Mouse (Mus musculus): Measurements from ENCODE around the gene Arhgef3.

Gene Arhgef3

DNA sequence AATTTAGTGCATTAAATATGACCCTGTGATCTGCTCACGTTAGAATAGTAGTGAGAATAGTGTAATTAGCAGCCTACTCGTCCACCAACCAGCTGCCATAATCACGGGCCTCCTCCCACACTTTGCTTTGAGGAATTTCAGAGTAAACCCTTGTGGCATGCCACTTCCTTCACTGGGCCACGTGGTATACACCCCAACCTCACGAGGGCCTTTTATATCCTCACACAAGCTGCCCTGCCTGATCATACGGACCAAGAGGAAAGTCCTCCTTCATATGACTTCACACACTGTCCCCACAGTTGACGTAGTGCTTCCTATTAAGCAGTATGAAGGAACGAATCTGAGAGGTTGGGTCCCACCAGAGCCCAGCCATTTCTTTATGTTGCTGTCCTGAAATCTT is 202.4 kb downstream of the Arhgef3 start:
- no peak for DNase-seq (ENCODE audit: low spot score)

DNA sequence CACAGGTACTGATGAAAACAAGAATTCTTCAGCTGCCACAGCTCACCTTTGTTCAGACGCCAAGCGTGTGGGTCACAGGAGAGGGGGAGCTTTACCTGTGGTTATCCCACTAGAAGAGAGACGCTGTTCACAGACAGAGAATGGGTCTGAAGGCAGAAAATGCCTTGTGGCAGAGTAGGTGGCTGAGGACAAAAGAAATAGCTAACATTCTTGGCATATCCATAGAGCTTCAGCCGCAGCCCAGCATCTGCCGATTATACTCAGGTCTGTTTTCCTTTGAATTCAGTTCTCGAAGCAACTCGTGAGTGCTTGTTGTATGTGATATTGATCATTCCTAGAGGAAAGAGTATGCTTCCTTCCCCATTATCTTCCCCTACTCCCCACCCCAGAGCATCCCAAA is 204.7 kb downstream of the Arhgef3 start:
- no peak for DNase-seq (ENCODE audit: low spot score)

DNA sequence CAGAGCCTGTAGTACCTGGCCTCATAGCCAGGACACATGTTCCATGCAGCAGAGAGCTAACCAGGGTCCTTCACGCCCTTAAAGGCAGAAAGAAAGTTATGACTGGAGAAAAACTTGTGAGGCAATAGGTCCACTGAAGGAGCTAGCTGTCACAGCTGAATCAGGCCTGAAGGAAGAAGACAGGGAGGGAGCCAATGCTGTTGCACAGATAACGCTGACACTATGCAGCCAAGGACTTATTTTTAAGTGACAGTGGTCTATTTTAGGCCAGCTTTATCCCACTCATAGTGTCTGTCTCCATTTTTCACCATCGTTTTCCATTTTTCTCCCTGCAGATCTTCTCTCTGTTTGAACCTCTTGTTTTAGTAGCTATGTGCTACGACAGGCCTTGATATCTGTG is 207.3 kb downstream of the Arhgef3 start:
- no peak for DNase-seq (ENCODE audit: low spot score)

DNA sequence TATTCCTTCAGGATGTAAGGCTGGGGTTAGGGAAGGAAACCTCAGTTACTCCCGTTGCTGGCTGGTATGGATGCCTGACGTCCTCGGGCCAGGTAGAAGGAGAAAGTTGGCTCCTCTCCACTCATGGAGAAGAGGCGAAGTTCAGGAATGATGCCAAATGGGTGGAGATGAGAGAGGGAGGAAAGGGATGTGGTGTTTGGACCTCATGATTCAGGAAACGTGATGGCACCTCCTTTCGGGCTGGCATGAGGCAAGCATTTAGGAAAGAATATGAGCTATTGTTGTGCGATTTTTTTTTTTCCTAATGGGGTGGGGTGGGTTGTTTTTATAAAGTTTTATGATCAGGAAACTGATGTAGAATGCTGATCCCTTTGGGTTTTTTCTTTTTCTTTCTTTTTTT is 210.0 kb downstream of the Arhgef3 start:
- no peak for DNase-seq (ENCODE audit: low spot score)

DNA sequence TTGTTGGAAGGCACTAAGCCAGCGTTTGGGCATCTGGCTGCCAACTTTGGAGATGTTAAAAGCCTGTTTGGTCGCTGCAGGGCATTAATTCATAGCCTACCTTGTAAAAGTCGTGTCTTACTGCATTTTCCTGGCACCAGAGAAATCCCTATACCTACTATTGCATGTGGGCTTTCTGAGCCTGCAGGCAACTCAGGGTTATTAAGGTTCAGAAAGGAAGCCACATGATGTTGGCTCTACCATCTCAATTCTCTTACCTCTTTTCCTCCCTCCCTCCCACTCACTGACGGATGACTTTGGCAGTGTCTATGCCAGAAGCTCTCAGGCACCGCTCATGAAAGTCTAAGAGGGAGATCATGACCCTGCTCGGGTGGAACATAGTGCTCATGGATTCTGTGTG is 210.8 kb downstream of the Arhgef3 start:
- DNase-seq (ENCODE audit: low spot score), result no peak

DNA sequence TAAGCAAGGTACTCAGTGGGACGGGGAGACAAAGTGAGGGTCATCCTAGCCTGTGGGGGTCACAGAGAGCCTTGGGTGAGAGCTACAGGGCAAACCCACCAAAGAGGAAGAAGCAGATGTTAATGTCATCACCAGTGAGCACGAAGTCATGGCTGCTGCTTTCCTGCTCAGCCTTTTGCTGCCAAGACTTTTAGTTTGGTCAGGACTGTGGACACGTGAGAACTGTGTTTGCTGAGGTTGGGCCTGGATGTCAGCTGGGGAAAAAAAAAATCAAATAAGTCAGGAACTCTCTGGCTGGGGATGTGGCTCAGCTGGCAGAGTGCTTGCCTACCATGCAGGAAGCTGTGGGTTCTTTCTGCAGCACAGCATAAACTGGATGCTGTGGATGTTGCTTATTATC is 213.2 kb downstream of the Arhgef3 start:
- no peak for DNase-seq (ENCODE audit: low spot score)

DNA sequence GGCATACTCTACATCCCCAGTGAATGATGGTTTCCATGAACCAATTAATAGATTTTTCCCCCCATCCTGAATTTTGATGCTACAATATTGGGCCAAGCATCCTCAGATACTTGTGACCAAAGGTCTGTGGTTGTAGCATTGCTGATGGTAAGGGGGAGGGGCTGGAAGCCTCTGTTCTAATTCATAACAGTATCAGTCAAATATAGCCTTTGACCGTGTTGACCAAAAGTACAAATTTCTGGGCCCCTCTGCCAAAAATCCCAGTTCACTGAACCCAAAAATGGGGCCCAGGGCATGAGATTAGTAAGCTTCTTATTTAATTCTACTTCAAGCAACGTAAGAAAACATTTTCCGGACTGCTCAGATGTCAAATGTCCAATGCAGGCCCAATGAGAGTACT is 214.3 kb downstream of the Arhgef3 start:
- no peak for DNase-seq (ENCODE audit: low spot score)

DNA sequence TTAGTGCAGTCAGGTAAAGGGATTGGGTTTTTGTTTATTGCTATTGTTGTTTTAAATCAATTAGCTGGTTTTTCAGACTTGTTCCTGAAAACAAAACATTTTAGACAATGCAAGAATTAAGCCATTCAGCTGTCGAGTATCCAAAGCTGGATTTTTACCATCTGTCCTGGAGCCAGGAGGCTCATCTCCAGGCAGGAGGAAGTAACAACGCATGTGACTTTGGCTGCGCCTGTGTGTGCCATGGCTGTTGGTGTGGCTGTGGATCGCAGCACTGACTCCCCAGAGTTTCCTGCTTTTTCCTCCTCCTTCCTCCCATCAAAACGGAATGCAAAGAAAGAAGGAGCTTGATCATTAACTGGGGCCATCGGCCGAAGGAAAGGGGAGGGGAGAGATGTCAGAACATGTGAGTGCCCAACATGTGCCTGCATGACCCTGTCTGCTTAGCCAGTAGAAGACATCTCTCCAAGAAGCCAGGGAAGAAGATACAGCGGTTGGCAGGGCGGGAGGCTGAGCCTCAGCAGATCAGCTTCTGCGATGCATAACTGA is 216.9 kb downstream of the Arhgef3 start:
- no peak for DNase-seq (ENCODE audit: low spot score)

DNA sequence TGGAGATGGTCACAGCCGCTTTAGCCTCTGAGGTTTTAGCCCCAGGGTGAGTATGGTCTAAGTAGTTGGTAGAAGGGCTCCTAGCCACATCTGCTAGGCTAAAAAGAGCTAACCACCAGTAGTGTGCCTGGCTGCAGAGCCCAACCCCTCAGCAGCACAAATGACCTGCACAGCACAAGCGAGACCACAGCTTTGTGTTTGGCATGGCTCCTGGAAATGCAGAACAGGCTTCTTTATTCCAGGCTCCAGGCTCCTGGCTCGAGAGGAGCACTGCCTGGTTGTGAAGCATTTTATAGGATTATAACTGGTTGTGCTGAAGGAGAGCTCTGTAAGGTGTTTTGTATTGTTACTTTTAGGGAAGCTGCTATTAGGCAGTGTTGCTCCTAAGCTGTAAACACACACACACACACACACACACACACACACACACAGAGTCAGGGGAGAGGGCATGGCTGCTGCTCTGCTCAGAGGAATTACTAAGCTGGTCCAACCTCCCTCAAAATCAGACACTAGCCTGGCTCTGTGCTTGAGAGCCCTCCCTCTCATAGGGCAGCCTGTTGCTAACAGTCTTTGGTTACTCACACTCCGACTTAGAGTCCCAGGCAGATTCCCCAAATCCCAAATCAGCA is 217.8 kb downstream of the Arhgef3 start:
- DNase-seq (ENCODE audit: low spot score), result no peak

DNA sequence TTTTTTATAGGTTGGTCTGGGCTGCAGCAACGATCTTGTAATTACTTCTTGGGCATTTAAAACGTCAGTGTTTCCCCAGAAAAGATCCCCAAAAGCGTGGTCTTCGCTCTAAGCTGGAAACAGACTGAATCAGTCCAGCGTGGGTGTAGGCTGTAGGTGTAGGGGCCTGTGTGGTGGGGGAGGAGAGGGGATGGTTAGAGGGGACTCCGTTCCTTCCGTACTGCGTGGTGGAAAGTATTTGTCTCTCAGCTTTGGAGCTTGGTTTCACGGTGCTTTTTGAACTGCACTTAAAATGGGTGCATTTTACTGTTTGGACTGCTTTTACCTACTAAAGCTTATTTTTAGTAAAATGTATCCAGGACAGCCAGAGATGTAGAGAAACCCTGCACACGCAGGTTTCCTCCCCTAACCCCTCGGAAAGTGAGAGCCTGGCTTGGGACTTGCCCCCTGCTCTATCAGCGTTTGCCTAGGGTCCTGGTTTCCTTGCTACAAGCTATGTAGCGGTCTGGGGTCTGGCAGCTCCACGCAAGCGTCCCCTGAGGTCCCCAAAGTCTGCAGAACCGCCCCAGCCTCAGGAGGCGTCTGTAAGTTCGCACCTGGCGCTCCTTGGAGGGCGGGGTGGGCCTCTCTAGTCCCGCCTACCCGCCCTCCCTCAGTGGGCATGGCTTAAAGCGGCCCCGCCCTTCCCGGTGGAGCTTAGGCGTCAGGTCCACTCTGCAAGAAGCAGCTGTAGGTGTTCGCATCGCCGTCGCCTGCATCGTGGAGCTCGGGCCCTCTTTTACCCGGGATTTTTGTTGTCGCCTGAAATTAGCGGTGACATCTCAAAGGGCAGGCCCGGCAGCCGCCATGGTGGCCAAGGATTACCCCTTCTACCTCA is 220.9 kb downstream of the Arhgef3 start:
- peak; percentile 42 for DNase-seq (ENCODE audit: low spot score)

DNA sequence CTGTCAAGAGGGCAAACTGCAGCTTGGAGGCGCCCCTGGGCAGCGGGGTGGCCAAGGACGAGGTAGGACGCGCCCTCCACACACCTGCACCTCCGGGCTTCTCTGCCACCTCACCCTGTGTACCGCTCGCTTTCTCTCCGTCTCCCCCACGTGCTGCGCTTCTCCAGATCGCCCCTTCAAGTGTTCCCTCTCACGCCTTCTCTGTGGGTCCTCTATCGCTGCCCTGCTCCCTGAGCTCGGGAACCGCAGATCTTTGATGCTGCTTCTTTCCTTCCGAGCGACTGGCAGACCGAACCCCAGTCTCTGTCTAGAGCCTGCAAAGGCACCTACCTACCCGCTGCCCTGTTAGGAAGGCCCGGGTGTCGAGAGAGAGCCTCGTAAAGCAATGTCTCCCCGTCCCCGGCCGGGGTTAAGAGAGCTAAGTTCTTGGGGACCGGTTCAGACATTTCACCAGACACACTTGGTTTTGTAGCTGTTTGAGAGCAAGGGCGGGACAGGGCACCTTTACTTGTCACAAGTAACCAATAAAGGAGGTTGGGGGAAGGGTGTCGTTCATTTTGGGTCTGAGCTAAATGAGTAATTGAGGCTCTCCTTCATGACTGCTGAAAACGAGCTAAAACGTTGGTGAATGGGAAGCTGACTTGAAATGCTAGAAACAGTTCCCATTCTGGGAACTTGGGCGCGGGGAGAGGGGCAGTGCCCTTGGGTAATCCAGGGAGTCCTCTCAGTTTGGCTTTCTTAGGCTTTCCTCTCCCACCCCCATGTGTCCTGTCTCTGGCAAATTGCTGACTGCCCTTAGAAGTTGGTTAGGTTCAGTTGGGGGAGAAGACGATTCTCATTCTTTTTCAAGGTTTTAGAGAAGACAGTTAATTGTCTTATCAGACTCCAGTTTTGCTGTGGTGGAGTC is 221.8 kb downstream of the Arhgef3 start:
- no peak for DNase-seq (ENCODE audit: low spot score)

DNA sequence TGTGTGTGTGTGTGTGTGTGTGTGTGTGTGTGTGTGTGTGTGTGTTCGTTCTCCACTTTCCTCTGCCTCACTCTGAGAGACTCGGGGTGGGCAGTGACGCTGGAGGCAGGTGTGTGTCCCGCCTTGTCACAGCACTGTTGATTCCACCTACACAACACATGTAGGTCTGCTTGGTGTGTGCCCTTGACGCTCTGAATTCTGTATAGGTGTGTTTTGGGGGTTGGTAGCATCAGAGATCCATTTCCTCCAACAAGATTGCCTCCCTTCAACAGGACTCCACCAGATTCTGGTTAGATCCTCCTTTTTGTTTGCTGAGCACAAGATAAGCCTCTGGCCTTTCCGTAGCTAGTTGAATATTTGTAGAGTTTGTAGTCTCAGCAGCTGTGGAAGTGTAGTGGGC is 222.5 kb downstream of the Arhgef3 start:
- DNase-seq (ENCODE audit: low spot score), result no peak

DNA sequence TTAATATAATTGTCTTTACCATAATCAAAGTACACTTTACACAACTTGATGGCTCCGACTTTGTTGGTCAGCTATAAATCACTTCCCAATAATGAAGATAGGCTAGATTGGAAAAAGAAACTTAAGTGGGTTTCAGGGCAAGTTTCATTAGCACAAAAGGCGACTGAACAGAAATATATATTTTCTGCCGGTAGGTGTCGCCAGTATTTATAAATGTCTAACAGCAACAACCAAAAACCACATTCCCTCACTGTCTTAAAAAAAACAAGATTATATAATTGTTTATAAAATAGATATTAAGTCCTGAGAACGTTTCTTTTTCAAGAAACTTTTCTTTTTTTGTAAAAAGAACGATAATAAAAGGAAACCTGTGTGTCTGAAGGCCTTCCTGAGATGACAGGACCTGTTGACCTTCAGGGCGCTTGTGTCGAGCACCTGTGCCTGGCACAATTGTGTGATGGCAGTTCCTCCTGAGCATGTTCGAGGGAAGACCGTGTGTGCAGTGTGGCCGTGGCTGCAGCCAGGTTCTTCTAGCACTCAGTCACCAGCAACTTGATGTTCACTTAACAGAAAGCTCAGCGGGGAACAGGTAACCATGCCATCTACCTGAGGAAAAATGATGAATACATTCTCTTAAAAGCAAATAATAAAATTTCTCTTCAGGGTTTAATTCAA is 223.5 kb downstream of the Arhgef3 start:
- no peak for DNase-seq (ENCODE audit: low spot score)

DNA sequence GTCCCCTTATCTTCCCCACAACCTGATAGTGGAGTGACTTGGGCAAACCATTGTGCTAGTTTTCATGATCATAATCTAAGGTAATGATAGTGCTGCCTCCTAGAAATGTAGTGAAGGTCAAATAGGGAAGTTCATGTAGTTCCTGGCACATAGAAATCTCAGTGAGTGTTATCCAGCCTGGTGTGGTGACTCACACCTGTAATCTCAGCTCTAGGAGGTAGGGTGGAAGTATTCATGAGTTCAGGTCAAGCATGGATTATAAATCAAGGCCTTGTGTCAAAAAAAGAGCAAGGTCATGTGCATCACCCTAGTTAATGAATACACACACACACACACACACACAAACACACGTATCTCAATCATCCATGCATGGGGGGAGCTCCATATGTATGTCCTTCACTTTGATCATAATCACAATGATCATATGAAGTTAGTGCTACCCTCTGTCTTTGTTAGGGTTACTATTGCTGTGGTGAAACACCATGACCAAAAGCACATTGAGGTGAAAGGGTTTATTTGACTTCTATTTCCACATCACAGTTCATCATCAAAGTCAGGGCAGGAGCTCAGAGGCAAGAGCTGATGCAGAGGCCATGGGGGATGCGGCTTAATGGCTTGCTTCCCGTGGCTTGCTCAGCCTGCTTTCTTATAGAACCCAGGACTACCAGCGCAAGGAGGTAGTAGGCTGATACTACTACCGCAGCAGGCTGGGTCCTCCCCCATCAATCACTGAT is 226.2 kb downstream of the Arhgef3 start:
- no peak for DNase-seq (ENCODE audit: low spot score)

DNA sequence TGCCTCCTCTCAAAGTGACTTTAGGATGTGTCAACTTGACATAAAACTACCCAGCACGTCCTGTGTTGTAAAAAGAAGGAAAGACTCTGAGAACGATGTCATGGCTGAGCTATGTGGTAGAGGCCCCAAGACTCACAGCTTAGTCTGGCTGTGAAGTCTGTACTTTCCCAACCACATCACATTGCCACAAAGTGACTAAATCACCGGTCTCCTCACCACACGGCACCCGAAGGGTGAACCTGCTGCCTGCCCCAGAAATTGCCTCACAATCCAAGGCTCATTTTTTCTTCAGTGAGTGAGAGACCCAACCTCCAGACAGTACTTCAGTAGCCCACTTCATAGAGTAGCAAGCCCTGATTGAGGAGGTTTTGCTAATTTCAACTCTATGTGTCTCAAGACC is 226.8 kb downstream of the Arhgef3 start:
- no peak for DNase-seq (ENCODE audit: low spot score)

DNA sequence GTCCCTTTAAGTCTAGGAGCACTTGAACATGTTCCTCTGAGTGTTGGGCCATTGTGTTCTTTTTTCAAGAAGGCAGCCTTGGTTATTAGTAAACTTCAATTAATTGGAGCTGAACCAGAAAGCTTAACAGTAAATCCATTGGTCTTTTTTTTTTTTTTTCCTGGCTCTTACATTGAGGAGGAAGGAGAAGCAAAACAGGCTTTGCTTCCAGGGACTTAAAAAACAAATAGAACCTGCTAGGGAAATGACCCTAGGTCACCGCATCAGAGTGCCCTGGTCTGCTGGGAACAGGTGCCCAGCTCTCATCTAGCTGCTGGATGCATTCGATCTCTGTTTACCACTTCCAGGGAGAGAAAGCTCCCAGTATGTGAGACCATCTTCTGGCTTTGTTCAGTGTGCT is 227.8 kb downstream of the Arhgef3 start:
- DNase-seq (ENCODE audit: low spot score), result no peak

DNA sequence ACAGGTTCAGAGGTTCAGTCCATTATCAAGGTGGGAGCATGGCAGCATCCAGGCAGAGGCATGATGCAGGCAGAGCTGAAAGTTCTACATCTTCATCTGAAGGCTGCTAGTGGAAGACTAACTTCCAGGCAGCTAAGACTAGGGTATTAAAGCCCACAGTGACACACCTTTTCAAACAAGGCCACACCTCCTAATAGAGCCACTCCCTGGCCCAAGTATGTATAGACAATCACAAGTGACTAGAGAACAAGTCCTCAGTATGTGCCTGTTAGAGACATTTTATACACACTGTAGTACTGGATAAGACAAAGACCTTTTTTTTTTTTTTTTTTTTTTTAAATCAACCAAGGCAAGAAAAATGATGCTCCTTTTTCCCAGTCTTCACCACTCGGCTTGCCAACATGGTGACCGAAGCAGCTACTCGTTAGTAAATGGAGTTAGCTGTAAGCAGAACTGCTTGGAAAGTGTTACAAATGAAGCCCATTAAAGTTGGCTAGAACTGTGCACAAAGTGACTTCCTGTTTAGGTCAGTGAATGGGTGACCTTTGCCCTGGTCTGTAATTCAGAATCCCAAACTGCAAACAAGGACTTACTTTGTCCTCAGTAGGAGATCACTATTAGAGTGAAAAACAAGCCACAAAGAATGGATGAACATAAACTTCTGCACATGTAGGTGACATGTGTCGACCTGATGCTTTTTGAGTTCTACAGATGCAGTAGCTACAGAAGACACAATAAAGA is 229.7 kb downstream of the Arhgef3 start:
- no peak for DNase-seq (ENCODE audit: low spot score)

DNA sequence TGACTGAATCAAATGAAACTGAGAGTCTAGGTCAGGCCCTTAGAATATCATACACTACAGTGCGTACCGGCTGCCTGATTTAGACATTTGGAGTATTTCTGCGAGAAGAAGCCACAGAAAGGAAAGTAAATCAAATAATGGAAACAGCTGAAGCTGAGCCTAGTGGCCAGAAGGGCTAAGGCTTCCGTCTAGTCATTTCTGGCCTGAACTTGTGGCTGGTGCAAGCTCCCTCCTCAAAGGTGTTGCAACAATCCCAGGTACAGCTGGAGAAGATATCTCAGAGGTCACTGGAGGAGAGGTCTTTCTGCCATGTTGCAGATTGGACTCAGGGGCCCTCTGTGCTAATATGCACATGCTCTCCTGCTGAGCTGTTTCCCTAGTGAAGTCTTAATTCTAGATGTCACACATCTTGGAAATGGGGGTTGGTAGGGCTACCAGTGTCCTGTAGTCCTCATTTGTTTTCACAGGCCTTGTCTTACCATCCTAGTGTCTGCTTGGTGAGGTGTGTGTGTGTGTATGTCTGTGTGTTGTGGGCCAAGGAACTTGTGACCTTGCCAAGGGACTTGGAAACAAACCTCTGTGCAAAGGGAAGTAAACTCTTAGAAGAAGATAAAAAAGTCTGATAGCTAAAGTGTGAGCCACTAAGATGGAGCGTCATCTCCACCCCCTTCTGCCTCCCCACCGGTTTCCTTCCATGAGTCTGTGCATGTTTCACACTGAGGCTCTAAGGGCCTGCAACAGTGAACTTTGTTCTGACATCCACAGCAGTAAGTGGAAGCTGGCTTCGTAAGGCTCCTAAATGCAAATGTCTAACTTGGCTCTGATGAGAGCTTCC is 230.6 kb downstream of the Arhgef3 start:
- no peak for DNase-seq (ENCODE audit: low spot score)

DNA sequence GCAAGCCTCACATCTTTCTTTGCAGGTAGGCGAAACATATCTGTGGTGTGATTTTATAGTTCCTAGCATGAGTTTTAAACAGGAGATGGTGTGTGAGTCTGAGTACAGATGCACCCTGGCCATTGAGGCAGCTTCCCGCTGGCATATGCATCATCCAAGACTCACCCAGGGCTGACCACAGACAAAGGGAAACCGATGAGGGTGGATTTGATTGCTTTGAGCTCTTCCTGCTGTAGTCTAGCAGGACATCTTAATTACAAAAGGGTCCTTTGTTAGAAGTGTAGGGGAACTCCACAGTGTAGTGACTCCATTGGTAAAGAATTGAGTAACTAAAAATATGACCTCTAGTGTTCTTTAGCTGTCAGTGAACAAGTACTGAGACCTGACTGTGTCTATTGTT is 232.5 kb downstream of the Arhgef3 start:
- no peak for DNase-seq (ENCODE audit: low spot score)

DNA sequence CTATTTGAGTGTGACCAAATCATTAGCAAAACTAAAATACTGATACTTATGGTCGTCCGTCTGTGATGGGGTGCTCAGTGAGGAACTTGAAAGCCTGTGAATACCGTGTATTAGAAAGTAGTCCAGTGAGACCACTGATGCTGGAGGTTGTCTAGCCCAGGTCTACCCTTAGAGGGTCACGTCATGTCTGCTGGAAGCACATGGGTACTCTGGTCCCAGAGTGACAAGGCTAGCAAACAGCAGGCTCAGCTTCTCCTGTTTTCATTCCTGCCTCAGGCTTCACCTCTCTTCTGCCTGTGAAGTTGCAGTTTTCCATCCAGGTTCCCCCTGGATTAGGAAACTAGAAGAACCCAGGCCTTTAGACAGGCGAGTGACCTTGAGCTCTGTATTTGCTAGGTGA is 233.0 kb downstream of the Arhgef3 start:
- no peak for DNase-seq (ENCODE audit: low spot score)

All from urinary bladder, postnatal 10 days (tissue).